Mouse (Mus musculus) gastrocnemius, adult 8-10 months (tissue): ENCODE measurements around the gene Myo1d. TPM values are rescaled to one million over a fixed set of nuclear protein-coding genes. Genes with fewer than 3 reads are reported as not detected.

Experiments used
- DNase-seq, 2 experiments: peaks; one replicate each; pipeline ENCODE4 v3.0.0; 2022; ENCODE audit warnings: low spot score in 2 of 2
- total RNA-seq, 4 experiments: library from RNA; stranded (reverse); gene quantifications; 2 replicates each; pipeline ENCODE4 v1.2.4; 2022

Gene Myo1d
- total RNA-seq, 4 experiments from 2014 or later = 2.3 to 3.6 (median 3.2) TPM

- DNase-seq = no peak
These were observed 157.4 kb downstream of the Myo1d start for GRCm38 (mm10) chr11:80622233-80623037.

DNA sequence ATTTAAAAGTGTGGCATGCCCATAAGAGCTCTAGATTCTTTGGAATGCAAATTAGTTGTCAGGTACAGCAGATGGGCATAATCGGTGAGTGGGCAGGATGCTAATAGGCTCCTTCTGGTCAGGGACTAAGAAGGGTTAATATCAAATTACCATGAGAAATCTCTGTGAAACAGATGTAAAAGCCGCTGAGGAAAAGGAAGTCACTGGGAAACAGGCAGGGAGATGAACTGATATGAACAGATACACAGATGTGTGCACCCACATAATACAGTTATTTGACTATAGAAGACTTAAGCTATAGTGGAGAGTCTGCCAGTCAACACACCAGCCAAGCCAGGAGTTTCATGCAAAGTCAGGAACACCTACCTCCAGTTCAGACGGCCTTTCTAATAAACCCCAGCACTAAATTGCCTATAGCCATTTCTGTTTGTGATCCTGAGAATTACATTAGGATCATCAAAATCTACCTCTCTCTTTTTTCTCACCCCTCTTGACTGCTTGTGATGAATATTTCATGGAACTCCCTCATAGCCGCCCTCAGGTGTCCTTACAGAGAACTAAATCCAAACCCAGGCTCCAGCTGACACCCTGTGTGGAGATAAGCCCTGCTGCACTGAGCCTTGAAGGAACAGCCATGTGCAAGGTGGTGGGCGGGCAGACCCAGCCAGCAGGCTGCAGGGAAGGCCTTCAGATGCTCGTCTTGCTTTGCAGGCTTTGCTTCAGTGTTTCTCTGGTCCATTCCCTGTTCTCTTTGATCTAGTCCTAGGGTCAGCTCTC, 164.7 kb downstream of the Myo1d start:
- no peak for DNase-seq

GRCm38 (mm10) chr11:80614418-80614817, 165.4 kb downstream of the Myo1d start:
- DNase-seq = no peak

GRCm38 (mm10) chr11:80613534-80613933, 166.3 kb downstream of the Myo1d start:
- DNase-seq = no peak

DNA sequence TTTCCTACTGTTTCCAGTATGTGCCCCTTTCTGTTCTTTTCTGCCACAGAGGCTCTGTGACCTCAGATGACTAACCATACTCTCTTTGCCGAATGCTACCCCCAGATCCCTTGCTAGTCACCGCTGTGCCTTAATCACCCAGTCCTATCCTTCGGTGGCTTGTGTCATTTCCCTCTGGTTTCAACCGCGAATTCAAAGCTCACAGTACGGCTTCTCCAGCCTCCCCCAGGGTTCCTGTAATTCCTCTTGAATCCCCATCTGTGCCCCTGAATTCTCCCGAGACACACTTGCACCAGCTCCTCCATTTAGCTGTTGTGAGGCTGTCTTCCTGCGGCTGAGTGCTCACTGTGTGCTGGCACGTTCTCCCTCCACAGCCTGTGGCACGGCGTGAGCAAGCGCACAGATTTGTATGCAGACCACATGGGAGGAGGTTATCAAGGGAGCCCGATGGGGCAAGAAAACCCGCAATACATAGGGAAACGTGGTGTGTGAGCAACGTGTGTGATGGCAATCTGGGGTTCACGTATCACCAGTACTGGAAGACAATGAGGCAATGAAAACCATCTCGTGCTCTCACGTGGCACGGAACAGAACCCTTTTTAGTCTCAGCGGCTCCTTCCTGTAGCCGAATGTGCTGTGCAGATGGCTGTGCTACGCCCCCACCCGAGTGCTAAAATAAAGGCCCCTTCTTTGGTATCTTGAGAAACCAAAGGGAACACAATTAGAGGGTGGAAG, 177.0 kb downstream of the Myo1d start:
- no peak for DNase-seq

DNA sequence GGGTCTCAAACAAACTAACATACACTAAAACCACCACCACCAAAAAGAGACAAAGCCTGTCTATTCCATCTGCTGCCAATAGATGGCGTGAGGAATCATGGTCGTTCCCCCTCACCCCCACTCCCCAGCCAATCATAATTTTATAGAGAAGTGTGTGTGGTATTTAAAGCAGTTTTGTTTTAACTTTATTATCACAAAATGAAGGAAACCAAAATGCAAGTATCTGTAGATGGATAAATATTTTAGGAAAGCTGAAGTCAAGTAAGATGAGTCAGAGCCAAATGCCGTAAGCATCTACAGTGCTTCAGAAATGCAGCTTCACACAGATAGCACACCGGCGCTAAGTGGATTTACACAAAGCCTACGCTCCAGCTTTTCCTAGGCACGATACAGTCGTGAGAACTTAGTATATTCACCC, 177.8 kb downstream of the Myo1d start:
- DNase-seq = no peak

DNA sequence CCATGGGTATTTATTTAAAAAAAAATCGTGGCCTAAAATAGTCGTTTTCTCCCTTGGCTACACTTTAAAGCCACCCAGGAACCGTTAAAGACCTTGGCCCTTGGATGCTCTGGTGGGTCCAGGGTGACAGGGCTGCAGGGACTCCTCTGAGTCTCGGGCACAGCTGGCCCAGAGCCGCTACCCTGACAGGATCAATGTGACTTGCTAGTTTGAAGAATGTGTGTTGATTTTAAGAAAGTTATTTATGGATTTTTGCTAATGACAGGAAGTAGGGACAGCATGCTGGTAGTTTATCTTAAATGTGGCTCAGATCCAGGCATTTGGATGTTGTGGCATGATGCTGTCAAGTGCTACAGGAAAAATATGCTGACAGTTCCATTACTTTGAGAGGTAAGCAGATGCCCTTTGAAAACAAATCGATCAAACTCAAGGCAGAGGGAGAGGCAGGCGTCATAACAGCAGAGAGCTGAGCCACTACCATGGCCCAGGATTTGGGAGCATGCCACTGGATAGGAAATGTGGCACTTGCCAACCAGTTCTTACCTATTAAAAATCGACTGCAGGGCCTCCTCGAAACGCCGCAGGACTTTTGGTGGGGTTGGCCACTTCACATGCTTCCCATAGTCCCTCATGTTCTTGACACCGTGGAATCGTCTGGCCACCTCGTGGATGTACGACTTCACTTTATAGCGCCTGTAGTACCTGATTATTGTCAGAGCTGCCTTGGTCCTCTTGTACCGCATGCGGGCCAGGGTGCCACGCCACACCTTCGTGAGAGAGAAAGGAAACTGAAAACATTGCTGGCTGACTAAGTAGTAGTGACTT, 178.6 kb downstream of the Myo1d start:
- DNase-seq = no peak

DNA sequence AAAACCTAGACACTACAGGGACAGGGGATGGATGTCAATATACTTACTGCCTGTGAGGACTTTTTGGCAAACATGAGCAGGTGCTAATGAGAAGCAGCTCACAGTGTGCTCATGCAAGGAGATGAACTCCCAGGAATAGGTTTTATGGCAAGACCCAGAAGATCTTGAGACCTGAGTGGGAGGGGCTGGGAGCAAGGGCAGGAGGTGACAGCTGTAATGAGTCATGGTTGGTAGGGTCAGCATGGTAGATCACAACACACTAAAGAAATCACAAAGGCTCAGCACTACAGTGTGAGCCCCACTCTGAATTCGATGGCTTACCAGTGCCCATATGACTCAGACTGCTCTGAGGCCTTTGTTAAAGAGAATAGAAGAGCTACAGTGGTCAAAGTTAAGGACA, 184.3 kb downstream of the Myo1d start:
- no peak for DNase-seq

DNA sequence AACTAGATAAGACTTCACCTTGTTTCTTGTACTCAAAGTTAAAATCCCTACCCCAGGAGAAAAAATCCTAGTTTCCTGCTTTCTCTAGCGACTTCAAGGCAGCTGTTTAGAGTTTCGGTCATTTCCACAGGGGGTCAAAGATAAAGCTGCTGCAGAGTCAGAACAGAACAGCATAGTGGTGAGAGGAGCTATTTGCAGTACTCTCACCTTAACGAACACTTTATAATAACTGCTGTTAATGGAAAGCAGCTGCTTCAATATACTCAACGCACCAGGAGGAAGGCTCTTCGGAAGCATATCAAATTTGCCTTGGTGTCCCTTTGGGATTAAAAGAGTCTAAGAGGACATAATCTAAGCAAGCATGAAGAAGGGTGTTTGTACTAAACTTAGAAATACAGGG, 190.4 kb downstream of the Myo1d start:
- no peak for DNase-seq

GRCm38 (mm10) chr11:80585761-80586160, 194.1 kb downstream of the Myo1d start:
- DNase-seq = no peak

- no peak for DNase-seq
These were observed 194.6 kb downstream of the Myo1d start for GRCm38 (mm10) chr11:80585211-80585610.

DNA sequence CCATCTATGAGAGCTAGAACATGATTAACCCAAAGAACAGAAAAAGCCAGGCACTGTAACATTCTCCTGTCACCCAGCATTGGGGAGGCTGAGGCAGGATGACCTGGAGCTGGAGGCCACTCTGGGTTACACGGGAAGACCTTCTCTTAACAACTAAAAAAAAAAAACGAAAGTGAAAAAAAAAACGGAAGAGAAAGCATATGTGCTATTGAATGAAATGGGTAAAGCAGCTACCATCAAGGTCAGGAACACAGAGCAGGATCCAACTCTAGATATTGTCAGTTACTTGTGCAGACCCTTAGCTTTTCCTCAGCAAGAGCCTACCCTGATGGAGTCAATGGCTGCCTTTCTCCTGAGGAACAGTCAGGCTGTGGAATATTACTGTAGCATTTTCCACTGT, 199.3 kb downstream of the Myo1d start:
- DNase-seq = no peak

DNA sequence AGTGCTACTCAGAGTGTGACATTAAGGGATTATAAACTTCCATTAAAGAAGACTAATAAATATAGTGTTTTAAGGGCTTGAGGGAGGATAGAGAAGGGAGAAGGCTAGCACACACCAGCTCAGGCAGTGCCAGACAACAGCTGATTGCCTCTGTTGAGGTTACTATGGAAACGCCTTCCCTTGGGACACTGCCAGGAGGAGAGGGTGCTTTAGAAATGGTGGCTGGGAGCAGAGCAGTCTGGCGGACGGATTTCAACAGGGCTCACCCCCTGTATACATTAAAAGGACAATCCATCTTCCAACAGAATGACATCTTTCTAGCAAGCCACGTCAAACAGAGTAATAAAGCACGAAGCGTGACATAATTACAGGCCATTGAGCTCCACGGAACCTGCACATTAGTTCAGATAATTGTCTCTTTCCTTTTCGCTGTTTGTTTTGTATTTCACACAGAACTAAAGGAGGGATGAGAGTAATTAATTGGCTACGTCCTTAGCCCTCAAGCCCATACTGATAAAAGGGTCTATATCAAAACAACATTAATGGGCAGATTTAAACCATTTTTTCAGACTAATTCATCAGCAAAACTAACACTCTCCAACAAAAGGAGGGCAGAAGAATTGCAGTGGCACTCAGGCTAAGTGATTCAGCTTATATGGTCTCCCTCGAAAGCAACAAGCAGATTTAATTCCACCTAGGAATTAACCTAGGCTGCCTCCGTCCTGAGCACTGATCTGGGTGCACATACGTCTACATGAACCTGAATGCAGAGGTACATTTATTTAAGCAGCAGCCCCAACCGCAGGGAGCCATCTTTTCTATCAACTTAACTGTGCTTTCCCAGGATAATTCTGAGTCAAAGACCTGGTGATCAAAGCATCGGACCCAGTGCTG, 201.8 kb downstream of the Myo1d start:
- DNase-seq = no peak

DNA sequence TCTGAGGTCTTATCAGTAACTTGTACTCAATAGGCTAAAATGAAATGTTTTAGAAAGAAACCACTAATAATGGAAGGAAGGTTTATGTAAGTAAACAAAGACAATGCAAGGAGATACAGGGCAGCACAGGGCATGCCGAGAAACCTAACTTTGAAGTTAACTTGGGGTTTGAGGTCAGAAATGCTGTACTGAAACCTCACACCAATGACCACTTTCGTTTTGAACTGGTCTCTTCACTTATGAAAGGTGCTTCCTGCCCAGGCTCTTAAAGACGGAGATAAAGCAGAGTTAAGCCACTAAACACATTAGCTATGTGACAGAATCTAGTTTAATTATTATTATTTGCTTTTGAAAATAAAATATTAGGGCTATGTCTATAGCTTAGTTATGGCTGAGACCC, 204.0 kb downstream of the Myo1d start:
- DNase-seq = no peak

DNA sequence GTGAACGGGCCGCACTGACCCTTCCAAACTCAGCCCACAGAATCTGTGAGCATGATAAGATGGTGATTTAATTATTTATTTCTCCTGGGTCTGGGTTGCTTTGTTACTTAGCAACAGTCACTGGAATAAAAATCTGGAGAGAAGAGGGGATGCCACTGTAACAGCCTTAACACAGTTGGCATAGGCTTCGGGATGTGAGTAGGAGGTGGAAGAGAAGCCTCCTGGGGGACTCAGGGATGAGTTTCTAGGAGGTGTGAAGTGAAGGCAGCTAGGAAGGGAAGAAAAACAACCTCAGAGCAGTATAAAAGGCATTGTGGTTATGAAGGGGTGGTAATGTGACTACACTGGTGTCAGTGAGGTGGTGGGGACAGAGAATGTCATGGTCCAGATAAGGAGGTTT, 213.5 kb downstream of the Myo1d start:
- DNase-seq = no peak

DNA sequence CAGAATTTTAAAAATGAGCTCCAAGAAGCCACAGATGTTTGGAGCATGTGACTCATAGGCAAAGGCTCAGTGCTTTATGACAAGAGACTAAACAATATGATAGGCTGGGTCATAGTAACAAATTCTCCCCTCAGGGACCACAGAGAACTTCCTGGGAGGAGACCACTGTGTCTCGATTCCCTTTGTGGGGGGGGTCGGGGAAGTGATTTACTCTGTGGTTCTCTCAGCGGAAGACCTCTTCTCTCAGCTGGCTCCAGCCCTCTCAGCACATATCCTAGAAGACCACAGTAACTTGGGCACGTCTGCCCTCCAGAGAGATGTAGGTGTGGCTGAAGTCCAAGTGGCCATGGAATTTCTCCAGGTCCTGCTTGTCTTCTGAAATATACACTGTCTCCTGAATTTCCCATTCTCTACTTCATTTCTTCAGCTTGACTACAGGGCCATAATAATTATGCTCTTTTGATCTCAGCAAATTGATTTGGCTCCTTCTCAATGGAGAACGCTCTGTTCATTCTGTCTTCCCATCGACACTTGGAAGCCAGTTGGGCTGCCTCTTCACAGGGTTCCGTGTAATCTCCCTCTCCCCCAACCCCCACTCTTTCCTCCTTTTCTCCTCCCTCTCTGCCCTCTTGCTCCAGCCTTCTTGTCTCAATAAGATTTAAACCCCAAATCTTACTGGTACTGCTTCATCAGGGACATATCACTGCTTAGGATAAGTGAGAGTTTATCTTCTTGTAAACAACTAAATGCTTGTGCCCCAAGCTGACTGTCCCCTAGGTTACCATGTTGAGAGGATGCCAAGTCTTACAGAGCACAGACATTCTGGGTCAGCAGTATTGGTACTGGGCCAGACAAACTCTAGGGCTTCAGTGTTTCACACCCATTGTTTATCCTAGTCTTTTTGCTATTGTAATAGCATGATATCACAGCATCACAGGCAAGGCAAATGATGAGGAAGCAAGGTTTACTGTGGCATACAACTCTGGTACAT, 214.6 kb downstream of the Myo1d start:
- DNase-seq = no peak

- DNase-seq = no peak
These were observed 217.3 kb downstream of the Myo1d start for GRCm38 (mm10) chr11:80562479-80562878.

- DNase-seq = no peak
These were observed 219.1 kb downstream of the Myo1d start for GRCm38 (mm10) chr11:80560770-80561169.

- no peak for DNase-seq
These were observed 224.4 kb downstream of the Myo1d start for GRCm38 (mm10) chr11:80555416-80555815.
